Mouse (Mus musculus): ENCODE data around the gene Tmem30b. TPM values are rescaled to one million over a fixed set of nuclear protein-coding genes. Genes with fewer than 3 reads are reported as not detected.
"Not testable (repeated sequence)": the region's sequence is repeated elsewhere in the genome, so short reads cannot be mapped to it uniquely, and the experiment has no call there.

The Tmem30b gene
- total RNA-seq, 4 experiments from 2014 or later, result 0.27 to 0.53 (median 0.42) TPM

- DNase-seq (ENCODE audit: low spot score), result no peak
Observed at GRCm38 (mm10) chr12:73558525-73559195, 12.5 kb upstream of the Tmem30b start.

DNA sequence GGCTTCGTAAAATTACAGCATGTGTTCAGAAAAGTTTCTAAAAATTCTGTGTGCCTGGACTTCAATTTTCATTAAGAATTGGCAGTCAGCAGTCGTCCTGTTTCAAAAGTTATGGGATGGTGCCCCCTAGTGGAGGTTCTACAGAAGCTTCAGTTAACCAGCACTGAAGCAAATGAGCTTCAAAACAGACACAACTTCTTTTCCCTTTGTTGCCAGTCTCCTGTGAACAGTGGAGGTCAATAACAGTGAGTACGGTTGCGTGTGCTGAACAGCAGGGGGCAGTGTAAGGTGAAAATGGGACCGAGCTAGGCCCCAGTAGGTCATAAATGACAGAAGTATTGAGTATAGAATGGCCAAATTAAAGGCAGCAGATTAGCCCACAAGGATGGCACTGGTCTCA, 8.0 kb upstream of the Tmem30b start:
- DNase-seq (ENCODE audit: low spot score), result peak; percentile 74

- DNase-seq (ENCODE audit: low spot score), result no peak
Observed at GRCm38 (mm10) chr12:73548259-73548658, 2.1 kb upstream of the Tmem30b start.

DNA sequence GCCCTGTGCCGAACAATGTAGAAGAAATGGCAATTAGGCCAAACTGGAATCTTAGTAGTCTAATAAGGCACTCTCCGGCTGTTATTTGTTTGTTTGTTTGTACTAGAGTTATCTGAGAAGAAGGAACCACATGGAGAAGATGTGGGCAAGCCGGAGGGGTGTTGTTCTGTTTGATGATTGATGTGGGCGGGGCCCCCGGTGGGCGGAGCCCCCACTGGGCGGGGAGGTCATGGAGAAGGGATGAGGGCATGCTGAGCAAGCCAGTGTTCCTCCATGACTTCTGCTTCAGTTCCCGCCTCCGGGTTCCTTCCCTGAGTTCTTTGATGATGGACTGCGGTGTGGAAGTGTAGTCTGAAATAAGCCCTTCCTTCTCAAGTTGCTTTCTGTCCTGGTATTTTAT, 1.5 kb upstream of the Tmem30b start:
- no peak for DNase-seq (ENCODE audit: low spot score)

- peak; percentile 9 for DNase-seq (ENCODE audit: low spot score)
Observed at GRCm38 (mm10) chr12:73545672-73546085, 513 bp downstream of the Tmem30b start.

- no peak for DNase-seq (ENCODE audit: low spot score)
Observed at GRCm38 (mm10) chr12:73544736-73545671, 1.2 kb downstream of the Tmem30b start.

DNA sequence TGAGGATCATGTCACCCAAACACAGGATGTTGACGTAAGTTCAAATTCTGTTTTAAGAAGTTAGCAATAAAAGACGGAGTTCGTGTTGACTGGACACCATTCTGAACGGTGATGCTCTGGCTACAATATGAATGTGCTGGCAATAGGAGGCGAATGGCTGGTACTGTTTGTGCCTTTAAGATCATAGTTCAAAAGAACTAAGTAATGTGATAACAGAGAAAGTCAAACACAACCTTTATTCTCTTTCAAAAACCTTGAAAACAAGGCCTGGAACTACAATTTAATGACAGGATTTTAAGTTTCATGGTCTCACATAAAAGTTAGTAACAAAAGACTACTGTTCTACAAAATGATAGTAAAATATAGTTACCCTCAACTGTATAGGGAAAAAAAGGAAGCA, 3.0 kb downstream of the Tmem30b start:
- no peak for DNase-seq (ENCODE audit: low spot score)

- no peak for DNase-seq (ENCODE audit: low spot score)
Observed at GRCm38 (mm10) chr12:73540402-73540801, 5.8 kb downstream of the Tmem30b start.

DNA sequence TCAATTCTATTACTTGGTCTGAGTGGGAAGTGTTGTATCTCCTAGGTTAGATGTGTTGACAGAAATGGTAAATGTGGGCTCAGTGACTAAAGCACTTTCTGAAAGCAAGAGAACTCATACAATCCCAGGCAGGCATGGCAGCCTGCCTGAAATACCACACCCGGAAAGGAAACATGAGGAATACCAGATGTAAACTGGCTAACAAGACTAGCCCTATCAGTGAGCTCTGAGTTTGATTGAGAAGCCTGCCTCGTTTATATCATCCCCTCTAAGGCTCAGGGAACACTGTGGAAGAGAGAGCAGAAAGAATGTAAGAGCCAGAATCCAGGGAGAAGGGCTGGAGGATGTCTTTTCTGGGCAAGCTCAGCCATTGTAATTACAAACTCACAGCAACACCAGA, 7.0 kb downstream of the Tmem30b start:
- no peak for DNase-seq (ENCODE audit: low spot score)

DNA sequence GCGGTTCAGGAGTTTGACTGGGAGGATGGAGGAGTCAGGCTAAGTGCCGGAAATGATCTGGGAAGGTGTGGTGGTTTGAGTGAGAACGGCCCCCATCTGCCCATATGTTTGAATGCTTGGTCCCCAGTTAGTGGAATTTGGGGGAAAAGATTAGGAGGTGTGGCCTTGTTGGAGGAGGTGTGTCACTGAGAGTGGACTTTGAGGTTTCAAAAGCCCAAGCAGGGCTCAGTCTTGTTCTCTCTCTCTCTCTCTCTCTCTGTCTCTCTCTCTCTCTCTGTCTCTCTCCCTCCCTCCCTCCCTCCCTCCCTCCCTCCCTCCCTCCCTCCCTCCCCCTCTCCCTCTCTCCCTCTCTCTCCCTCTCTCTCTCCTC, 8.1 kb downstream of the Tmem30b start:
- DNase-seq (ENCODE audit: low spot score), result not testable (repeated sequence)

GRCm38 (mm10) chr12:73537499-73538138, 8.6 kb downstream of the Tmem30b start:
- DNase-seq (ENCODE audit: low spot score), result no peak

GRCm38 (mm10) chr12:73534591-73534990, 11.6 kb downstream of the Tmem30b start:
- peak; percentile 61 for DNase-seq (ENCODE audit: low spot score)

GRCm38 (mm10) chr12:73531889-73532479, 14.2 kb downstream of the Tmem30b start:
- DNase-seq (ENCODE audit: low spot score), result no peak

- DNase-seq (ENCODE audit: low spot score), result no peak
Observed at GRCm38 (mm10) chr12:73529590-73529989, 16.6 kb downstream of the Tmem30b start.

GRCm38 (mm10) chr12:73529131-73529530, 17.1 kb downstream of the Tmem30b start:
- DNase-seq (ENCODE audit: low spot score), result no peak

DNA sequence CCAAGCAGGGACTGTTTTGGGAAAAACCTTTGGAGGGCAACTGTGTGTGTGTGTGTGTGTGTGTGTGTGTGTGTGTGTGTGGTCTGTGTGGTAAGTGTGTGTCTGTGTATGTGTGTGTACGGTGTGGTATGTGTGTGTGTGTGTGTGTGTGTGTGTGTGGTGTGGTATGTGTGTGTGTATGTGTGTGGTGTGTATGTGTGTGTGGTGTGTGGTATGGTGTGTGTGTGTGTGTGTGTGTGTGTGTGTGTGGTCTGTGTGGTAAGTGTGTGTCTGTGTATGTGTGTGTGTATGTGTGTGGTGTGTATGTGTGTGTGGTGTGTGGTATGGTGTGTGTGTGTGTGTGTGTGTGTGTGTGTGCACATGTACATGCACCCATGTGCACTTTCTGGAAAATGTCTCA, 18.1 kb downstream of the Tmem30b start:
- DNase-seq (ENCODE audit: low spot score), result not testable (repeated sequence)

DNA sequence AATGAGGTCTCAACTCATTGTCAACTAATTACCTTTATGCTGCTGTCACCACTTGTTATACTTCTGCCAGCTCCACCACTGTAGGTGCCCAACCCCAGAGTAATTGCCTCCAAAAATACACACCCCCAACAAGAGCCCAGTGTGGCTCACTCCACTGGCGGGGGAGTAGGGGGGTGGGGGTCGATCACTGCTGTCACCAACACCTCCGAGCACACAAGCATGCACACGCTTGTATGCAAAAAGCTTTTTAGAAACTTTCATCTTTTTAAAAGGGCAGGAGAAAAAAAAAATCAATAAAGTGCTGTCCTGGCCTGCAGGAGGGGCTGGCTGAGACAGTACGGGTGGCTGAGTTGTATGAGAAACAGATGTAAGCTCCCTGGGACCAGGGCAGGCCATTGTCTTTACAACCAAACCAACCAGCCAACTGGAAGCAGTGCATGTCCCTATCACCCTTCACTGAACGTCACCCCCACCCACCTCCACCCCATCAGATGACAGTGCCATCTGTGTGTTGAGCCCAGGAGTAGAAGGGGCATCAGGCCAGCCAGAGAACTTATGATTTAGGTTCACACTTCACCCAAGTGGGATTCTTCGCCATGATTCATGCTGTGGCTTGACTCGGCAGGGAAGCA, 20.8 kb downstream of the Tmem30b start:
- no peak for DNase-seq (ENCODE audit: low spot score)

- DNase-seq (ENCODE audit: low spot score), result no peak
Observed at GRCm38 (mm10) chr12:73523066-73523465, 23.1 kb downstream of the Tmem30b start.

DNA sequence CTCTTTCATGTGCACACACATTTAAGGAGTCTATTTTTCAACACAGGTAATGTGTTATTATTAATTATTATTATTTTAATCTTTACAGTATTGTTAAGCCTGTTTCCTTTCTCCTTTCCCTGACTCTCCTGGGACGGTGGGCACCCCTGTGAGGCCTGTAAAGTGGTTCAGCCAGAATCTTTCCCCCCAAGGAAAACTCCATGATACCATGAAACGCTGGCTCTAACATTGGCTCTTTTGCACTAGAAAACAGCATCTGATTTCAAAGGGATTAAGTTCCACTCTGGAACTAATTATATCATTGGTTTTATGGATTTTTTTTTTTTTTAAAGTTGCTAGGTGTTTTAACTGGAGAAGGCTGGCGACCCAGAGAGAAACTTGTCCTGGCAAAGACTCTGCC, 24.2 kb downstream of the Tmem30b start:
- DNase-seq (ENCODE audit: low spot score), result no peak

- no peak for DNase-seq (ENCODE audit: low spot score)
Observed at GRCm38 (mm10) chr12:73521238-73521841, 24.9 kb downstream of the Tmem30b start.

GRCm38 (mm10) chr12:73517768-73518167, 28.4 kb downstream of the Tmem30b start:
- DNase-seq (ENCODE audit: low spot score), result no peak
